Mouse (Mus musculus) bone marrow macrophage, adult 2 months (primary cell): Measurements from ENCODE around the gene Capzb.

ENCODE experiments used
- CTCF ChIP-seq: IDR thresholded peaks from 2 replicates; pipeline ENCODE4 v1.5.1; 2012; ENCODE audit warnings: low read depth, mild to moderate bottlenecking, low read length, moderate library complexity
- POLR2A ChIP-seq: IDR thresholded peaks from 2 replicates; pipeline ENCODE4 v1.6.1; 2012; ENCODE audit warnings: mild to moderate bottlenecking, low read depth, low read length, borderline replicate concordance

DNA sequence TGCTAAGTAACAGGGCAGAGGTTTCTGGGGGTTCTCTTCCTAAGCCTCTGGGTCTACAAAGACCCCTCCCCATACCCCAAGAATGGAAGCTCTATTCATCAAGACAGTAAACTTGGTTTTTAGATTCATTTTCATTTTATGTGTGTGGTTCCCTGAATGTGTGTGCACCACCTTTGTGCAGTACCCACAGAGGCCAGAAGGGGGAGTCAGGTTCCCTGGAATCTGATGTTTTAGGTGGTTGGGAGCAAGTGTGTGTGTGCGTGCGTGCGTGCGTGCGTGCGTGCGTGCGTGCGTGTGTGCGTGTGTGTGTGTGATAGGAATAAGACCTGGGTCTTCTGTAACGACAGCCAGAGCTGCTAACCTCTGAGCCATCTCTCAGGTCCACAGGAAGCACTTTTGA lies 47.5 kb upstream of the Capzb start:
- TF ChIP-seq CTCF (no peak), POLR2A (no peak)
